Mouse (Mus musculus) kidney, postnatal 14 days (tissue): ENCODE measurements around the gene Jdp2.
A peak's percentile ranks its signal among the peaks of the same experiment; 100 is the strongest.
"Not testable (repeated sequence)": the region's sequence is repeated elsewhere in the genome, so short reads cannot be mapped to it uniquely, and the experiment has no call there.

Experiments
- DNase-seq: peaks from one replicate; pipeline ENCODE4 v3.0.0; 2022; ENCODE audit warnings: mixed read lengths

The Jdp2 gene

DNA sequence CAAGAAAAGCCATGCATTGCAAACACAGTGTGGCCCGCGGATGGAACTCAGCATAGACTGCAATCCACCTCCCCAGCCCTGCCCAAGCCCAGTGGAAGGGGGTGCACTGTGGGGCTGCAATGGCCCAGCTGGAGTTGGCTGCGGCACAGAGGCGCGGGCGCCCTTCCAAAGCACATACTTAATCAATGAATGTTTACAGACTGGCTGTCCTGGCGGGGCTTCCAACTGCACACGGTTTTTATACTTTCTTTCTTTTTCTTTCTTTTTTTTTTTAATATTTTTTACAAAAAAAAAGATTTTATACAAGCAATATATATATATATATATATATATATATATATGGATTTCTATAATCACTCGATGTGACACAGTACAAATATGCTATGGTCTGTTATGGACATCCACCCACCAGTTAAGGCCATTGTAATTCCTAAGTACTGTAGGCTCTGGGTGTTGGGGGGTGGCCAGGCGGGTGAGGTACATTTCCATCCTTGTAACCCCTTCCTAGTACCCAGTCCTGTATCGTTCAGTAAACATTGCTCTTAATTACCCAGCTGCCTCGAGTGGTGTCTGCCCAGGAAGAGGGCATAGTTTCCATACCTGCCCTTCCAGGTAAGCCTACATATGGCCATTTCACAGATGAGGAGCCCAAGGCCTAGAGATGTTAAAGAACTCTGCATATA lies 40.6 kb downstream of the Jdp2 start:
- peak; percentile 75 for DNase-seq

- DNase-seq, result no peak
Observed at GRCm38 (mm10) chr12:85640852-85641563, 42.2 kb downstream of the Jdp2 start.

DNA sequence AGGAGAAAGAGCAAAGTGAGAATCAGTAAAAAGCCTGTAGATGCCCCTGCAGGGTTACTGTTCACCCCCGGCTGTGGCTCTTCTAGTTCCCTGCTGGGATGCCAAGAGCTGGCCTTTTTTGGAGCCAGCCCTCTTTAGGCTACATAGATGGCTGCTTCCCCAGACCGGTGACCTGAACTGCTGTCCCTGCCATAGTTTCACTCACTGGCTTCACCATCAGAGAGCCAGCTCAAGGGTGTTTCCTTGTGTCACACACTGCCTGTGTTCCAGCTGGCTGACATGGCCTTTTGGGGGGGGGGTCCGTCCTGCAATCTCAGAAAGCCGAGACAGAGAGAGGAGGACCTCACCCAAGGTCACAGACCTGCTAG lies 42.7 kb downstream of the Jdp2 start:
- no peak for DNase-seq

DNA sequence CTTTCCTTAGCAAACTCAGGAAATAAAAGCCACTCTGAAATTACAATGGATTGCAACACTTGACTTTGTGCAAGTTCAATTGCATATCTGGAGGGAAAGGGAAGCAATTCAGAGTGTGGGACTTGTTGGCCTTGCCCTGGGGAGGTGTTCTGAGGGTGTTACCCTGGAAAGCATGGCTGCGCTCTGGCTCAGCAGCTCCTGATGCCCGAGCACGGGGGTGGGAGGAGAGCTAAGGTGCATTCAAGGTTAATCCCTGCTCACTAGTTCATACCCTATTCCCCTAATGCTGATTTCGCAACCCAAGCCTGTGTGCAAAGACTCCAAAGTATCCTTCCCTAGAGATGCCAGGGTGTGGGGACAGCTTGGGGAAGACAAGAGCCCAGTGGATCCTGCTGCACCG lies 44.9 kb downstream of the Jdp2 start:
- DNase-seq, result peak; percentile 47

DNA sequence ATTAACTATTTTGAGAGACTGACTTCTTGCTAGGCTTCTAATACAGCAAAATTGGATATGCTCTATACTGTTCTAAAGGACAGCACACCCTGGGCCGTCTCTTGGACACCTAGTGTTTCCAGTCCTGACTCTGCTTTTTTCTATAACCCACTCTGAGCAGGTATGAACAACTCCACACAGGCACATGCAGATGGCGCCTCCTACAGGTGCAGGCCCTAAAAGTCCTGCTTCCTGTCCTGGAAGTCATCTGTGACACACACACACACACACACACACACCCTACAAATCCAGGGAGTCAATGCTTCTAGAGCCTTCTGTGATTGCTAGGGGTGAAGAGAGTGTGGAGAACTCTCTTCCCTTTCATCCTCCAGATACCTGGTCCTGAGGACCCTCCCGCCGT lies 46.8 kb downstream of the Jdp2 start:
- peak; percentile 45 for DNase-seq

- peak; percentile 43 for DNase-seq
Observed at GRCm38 (mm10) chr12:85647346-85647745, 48.5 kb downstream of the Jdp2 start.

- DNase-seq, result no peak
Observed at GRCm38 (mm10) chr12:85647955-85648354, 49.1 kb downstream of the Jdp2 start.

GRCm38 (mm10) chr12:85659319-85659718 lies 60.5 kb downstream of the Jdp2 start:
- no peak for DNase-seq

- no peak for DNase-seq
Observed at GRCm38 (mm10) chr12:85660855-85661254, 62.0 kb downstream of the Jdp2 start.

DNA sequence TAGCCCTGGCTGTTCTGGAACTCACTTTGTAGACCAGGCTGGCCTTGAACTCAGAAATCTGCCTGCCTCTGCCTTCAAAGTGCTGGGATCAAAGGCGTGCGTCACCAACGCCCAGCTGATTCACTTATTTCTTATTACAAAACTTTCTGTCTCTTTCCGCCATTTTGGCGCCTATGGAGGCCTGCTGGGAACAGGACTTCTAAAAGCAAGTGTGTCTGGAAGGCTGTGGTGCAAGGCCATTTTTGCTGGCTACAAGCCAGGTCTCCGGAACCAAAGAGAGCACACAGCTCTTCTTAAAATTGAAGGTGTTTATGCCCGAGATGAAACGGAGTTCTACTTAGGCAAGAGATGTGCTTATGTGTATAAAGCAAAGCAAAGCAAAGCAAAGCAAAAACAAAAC lies 63.4 kb downstream of the Jdp2 start:
- DNase-seq, result not testable (repeated sequence)

GRCm38 (mm10) chr12:85662896-85663295 lies 64.1 kb downstream of the Jdp2 start:
- DNase-seq, result peak; percentile 79

- DNase-seq, result no peak
Observed at GRCm38 (mm10) chr12:85666112-85666511, 67.3 kb downstream of the Jdp2 start.

- DNase-seq, result no peak
Observed at GRCm38 (mm10) chr12:85667071-85667470, 68.2 kb downstream of the Jdp2 start.

DNA sequence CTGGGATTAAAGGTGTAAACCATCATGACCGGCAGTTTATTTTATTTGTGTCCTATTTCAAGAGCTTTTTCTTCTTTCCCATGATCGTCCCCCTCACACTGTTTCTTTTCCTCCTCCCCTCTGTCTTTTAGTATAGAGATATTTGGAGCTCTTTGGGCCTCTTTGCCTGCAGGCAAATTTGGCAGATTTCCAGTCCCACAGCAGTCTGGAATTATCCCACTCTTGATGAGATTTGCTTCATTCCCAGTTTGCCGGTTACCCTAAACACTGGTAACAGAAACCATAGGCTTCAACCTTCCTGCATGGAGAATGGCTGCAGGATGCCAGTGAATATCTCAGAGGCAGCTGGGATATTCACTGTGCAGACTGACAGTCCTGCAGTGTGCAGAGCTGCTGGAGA lies 69.9 kb downstream of the Jdp2 start:
- DNase-seq, result peak; percentile 21

GRCm38 (mm10) chr12:85670080-85670479 lies 71.3 kb downstream of the Jdp2 start:
- DNase-seq, result peak; percentile 33

DNA sequence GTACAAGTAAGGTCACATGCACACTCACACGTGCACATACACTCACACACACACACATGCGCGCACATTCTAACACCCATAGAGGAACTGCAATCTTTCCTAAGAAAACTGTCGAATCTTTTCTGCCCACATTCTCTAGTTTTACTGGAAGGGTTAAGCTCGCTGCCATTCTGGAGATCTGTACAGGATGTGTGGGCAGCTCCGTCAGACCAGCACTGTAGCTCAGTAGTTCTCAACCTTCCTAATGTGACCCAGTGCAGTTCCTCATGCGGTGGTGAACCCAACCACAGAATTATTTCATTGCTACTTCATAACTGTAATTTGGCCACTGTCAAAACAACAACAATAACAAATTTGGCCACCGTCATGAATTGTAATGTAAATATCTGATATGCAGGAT lies 75.1 kb downstream of the Jdp2 start:
- DNase-seq, result no peak

DNA sequence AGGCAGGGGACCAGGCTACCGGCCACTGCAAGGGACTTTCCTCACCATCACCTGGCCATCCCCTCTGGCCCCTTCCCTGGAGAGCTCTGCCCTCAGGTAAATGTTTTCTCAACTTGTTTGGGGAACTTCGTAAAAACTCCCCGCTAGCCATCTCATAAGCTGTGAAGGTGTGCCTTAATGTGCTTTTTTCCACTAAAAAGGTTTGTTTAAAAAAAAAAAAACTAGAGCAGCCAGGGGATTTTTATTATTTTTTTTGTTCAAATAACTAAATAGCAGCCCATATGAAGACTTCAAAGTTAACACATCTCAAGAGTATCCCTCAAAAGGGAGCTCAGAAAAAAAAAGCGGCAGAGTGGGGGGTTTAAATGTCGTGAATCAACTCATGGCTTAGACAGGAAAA lies 80.3 kb downstream of the Jdp2 start:
- no peak for DNase-seq

GRCm38 (mm10) chr12:85679808-85680207 lies 81.0 kb downstream of the Jdp2 start:
- DNase-seq, result no peak

GRCm38 (mm10) chr12:85682328-85682727 lies 83.5 kb downstream of the Jdp2 start:
- no peak for DNase-seq

DNA sequence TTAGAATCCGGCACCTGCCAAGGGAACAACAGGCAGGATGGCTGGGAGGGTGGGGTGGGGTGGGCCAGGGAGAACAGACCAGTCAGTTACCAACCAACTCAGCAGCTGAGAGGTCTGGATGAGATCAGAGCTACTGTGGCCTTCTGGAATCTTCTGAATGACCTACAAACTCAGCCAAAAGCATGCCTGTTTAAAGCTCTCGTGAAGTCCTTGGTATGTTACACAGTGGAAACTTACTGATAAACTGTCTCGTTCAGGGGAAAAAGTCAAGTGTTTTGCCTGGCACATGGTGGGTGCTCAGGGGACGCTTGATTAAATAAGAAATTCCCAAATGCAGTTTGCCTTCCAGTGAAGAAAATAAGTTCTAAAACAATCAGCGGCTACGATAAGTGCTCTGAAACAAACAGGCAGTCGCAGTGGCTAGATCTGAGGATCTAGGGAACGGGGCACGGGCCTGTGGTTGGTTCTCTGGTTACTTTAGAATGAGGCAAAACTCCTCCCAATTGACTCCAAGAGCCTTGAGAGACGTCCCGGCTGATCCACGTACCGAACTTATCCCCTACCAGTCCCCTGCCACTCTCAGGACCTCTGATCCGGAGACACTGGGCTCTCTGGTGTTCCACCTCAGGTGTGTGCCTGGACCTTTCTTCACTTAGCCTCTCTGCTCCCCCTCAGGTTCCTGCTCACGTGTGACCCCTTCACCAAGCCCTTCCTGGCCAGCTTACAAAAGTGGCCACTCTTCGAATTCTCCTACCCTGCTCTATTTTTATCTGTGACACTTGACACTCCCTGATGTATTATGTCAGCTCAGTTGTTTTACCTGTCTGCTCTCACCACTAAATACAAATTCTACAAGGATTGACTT lies 85.8 kb downstream of the Jdp2 start:
- DNase-seq, result no peak

DNA sequence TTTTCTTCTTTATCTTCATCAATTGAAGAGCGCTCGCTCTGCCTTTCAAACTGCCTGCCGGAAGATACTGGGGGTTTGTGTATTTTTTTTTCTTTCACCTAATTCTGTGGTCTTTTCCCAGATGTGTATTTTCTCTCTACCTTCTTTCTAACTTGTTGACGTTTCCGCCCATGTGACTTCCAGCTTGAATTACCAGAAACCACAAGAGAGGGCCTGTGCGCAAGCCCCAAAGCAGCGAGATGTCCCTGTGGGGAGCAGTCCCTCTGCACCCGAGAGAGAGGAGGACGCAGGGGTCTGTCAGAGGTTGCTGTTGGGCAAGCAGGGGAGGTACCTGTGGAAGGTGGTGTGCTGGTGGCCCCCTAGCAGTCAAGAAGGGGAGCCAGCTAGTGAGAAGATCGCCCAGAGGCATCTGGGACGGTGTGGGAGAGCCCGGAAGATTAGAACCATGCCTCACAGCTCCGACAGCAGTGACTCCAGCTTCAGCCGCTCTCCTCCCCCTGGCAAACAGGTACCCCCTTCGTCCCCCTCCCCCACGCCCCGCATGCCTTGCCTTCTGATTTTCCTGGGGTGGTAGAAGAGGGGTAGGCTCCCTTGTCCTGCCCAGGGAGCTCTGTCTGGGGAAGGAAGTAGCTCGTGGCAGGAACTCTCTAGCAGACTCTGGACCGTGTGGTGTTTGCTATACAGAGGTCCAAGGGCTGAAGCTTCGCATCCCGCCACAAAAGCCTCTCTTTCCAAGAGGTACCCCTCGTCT lies 87.8 kb downstream of the Jdp2 start, which contains the start of gene Batf:
Batf (plus strand) TSS at position 204 of the 751 bp plus-strand sequence.
- no peak for DNase-seq

- DNase-seq, result no peak
Observed at GRCm38 (mm10) chr12:85687217-85687533, 88.3 kb downstream of the Jdp2 start.

GRCm38 (mm10) chr12:85687846-85688245 lies 89.0 kb downstream of the Jdp2 start:
- no peak for DNase-seq
